8 mouse cellular contexts compared by ENCODE assay signal in the genomic region with DNA sequence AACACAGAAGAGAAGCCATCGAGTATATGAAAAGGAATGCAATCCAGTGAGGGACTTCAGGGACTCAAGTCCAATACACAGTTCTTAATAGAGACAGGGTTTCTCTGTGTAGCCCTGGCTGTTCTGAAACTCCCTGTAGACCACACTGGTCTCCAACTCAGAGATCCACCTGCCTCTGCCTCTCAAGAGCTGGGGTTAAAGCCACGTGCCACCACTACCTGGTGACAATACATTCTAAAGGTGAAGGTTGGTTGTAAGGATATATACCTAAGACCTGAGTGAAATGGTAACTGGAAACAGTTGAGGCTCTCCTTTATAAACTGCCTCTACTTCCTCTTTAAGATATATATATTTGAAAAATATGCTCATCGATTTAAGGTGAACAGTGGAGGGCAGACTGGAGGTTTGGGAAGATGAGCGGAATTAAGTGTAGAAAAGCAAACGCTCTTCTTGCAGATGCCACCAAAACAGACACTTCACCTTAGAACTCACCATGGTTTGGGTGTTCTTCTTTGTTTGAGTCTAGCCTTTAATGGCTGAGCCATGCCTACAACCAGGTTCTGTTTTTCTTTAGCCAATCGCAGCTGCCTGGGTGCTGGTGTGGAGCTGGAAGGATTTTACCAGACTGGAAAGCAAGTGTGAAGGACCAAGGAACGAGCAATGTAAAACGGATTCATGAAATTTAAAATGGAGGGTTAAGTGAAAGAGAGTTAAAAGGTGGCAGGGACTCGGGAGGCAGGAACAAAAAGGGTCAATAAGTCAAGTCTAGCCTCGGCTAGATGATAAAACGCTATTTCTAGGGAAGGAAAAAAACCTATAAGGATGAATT. TPM values are rescaled to one million over a fixed set of nuclear protein-coding genes. Genes with fewer than 3 reads are reported as not detected.
DNase-seq lines count a peak whose midpoint lies in the region; ATAC-seq and TF ChIP-seq lines count a peak whose summit lies in the region.

No protein-coding gene starts in this region.

- WGBS in heart, adult 2 months: 40% methylated on average over 11 of the region's 11 CpGs
- WGBS in embryonic facial prominence, embryonic 13.5 days: 43% methylated on average over 11 of the region's 11 CpGs
- 36% methylated on average over 11 of the region's 11 CpGs for WGBS in intestine, embryonic 16.5 days
- WGBS in neural tube, embryonic 11.5 days: 52% methylated on average over 11 of the region's 11 CpGs

- H3K36me3 ChIP-seq in heart, adult 2 months (ENCODE audit: control insufficient read depth, insufficient read depth, low read length): peaks cover 4% of the 10 kb centered on the region
- peaks cover 27% of the 10 kb centered on the region for H3K36me3 ChIP-seq in embryonic facial prominence, embryonic 13.5 days
- H3K36me3 ChIP-seq in intestine, embryonic 16.5 days (ENCODE audit: control insufficient read depth, insufficient read depth, low read length): peaks cover 4% of the 10 kb centered on the region; the same call in 1 of the 2 replicates
- peaks cover 5% of the 10 kb centered on the region; the same call in 1 of the 2 replicates for H3K36me3 ChIP-seq in neural tube, embryonic 11.5 days (ENCODE audit: control insufficient read depth, insufficient read depth, low read length)

- H3K4me2 ChIP-seq in embryonic facial prominence, embryonic 13.5 days: peak overlapping the region; percentile 63
- peak overlapping the region; percentile 51 for H3K4me2 ChIP-seq in intestine, embryonic 16.5 days (ENCODE audit: low read depth, low read length)
- peak overlapping the region; percentile 53 for H3K4me2 ChIP-seq in neural tube, embryonic 11.5 days (ENCODE audit: low read depth)

- H3K79me2 ChIP-seq in heart, adult 2 months (replicated peaks; ENCODE audit: control insufficient read depth, insufficient read depth, low read length): no peaks in the 10 kb centered on the region

- H3K4me1 ChIP-seq in heart, adult 2 months (ENCODE audit: control insufficient read depth, insufficient read depth, low read length): peaks cover 6% of the 10 kb centered on the region
- peaks cover 27% of the 10 kb centered on the region for H3K4me1 ChIP-seq in embryonic facial prominence, embryonic 13.5 days
- peaks cover 21% of the 10 kb centered on the region; the same call in 1 of the 2 replicates for H3K4me1 ChIP-seq in intestine, embryonic 16.5 days (ENCODE audit: control insufficient read depth, insufficient read depth, low read length)
- peaks cover 7% of the 10 kb centered on the region; the same call in 1 of the 2 replicates for H3K4me1 ChIP-seq in neural tube, embryonic 11.5 days (ENCODE audit: control insufficient read depth, insufficient read depth, low read length)

- intact Hi-C loops in heart, adult 2 months (cut with DNase I): loop anchor here (5.0 to 10.0 kb wide), 2 partner anchors 314 to 533 kb away; partner anchors contain the start of genes Brms1l and Gm20403

- peak overlapping the region; percentile 98 for H3K27ac ChIP-seq in heart, adult 2 months
- peak overlapping the region; percentile 94 for H3K27ac ChIP-seq in embryonic facial prominence, embryonic 13.5 days
- peak overlapping the region; percentile 93 for H3K27ac ChIP-seq in intestine, embryonic 16.5 days (ENCODE audit: low read length)
- peak overlapping the region; percentile 74; the same call in 1 of the 2 replicates for H3K27ac ChIP-seq in neural tube, embryonic 11.5 days (ENCODE audit: low read depth, low read length)

- no peak for TF ChIP-seq POLR2A in heart, adult 2 months (IDR thresholded peaks at IDR 0.05; ENCODE audit: insufficient read depth, low read depth, low read length)

- no peak for ATAC-seq in embryonic facial prominence, embryonic 13.5 days (ENCODE audit: insufficient number of reproducible peaks, insufficient read depth, low FRiP score, low TSS enrichment, low read depth)
- 0 out of 2 replicates have a peak, but pooled peaks have one; percentile 2 for ATAC-seq in intestine, embryonic 16.5 days
- ATAC-seq in neural tube, embryonic 11.5 days (ENCODE audit: insufficient read depth, low FRiP score, low TSS enrichment): no peak

- no peak for TF ChIP-seq EP300 in heart, adult 2 months (IDR thresholded peaks at IDR 0.05; ENCODE audit: insufficient read depth, low read depth, low read length)

- no peak for DNase-seq in heart, adult 2 months
- DNase-seq in heart, adult 9 months (ENCODE audit: low spot score in 2 of 2): no peak
- DNase-seq in CD4-positive helper T cell, adult 2 months (ENCODE audit: low read depth, low spot score): peak; percentile 17
- no peak for DNase-seq in neural tube, embryonic 11.5 days (ENCODE audit: low spot score)
- DNase-seq in right cerebral cortex, postnatal 4 days: no peak
- no peak for DNase-seq in cerebellum, adult 11 months

- TF ChIP-seq CTCF in heart, adult 2 months (IDR thresholded peaks at IDR 0.05): no peak

- H3K4me3 ChIP-seq in heart, adult 2 months: peak overlapping the region; percentile 73
- H3K4me3 ChIP-seq in embryonic facial prominence, embryonic 13.5 days: peak overlapping the region; percentile 53
- H3K4me3 ChIP-seq in intestine, embryonic 16.5 days (ENCODE audit: low read length): peak overlapping the region; percentile 64
- H3K4me3 ChIP-seq in neural tube, embryonic 11.5 days (ENCODE audit: low read depth, low read length): peak overlapping the region; percentile 57

- no peak overlapping the region; the same call in 1 of the 2 replicates for H3K9ac ChIP-seq in heart, adult 2 months (ENCODE audit: low read depth, low read length)
- H3K9ac ChIP-seq in embryonic facial prominence, embryonic 13.5 days: peak overlapping the region; percentile 81
- peak overlapping the region; percentile 74 for H3K9ac ChIP-seq in intestine, embryonic 16.5 days (ENCODE audit: low read depth, low read length)
- peak overlapping the region; percentile 83 for H3K9ac ChIP-seq in neural tube, embryonic 11.5 days (ENCODE audit: low read length)

- no peaks in the 10 kb centered on the region for H3K27me3 ChIP-seq in heart, adult 2 months (ENCODE audit: control insufficient read depth, insufficient read depth, low read length)
- no peaks in the 10 kb centered on the region for H3K27me3 ChIP-seq in embryonic facial prominence, embryonic 13.5 days
- H3K27me3 ChIP-seq in intestine, embryonic 16.5 days (replicated peaks; ENCODE audit: control insufficient read depth, insufficient read depth, low read length): no peaks in the 10 kb centered on the region
- no peaks in the 10 kb centered on the region for H3K27me3 ChIP-seq in neural tube, embryonic 11.5 days (ENCODE audit: control insufficient read depth, insufficient read depth, low read length)

- H3K9me3 ChIP-seq in embryonic facial prominence, embryonic 13.5 days: peaks cover 3% of the 10 kb centered on the region; the same call in 1 of the 2 replicates
- H3K9me3 ChIP-seq in intestine, embryonic 16.5 days (ENCODE audit: control insufficient read depth, low read length): no peaks in the 10 kb centered on the region
- H3K9me3 ChIP-seq in neural tube, embryonic 11.5 days (ENCODE audit: control insufficient read depth, low read length): no peaks in the 10 kb centered on the region

RNA-seq across cellular contexts. Expression of gene Ppp2r3c, which starts 1.1 kb away (rescaled TPM):
- total RNA-seq in heart, adult 2 months (2021): 10 to 100 TPM in 1 of 2 experiments, 1 to 10 TPM in 1; 8.0 to 11.8 TPM
- 2.5 and 4.4 TPM in 2 replicates for polyA plus RNA-seq in heart, adult 2 months (2012; rRNA removed)
- polyA plus RNA-seq in embryonic facial prominence, embryonic 13.5 days (2015; fragmentation: Nextera tagmentation; extraction: Ambion mirVana): 16.8 and 18.8 TPM in 2 replicates
- 9.6 and 10.2 TPM in 2 replicates for polyA plus RNA-seq in intestine, embryonic 16.5 days (2015; fragmentation: Nextera tagmentation; extraction: Ambion mirVana)
- polyA plus RNA-seq in neural tube, embryonic 11.5 days (2014; fragmentation: Nextera tagmentation; extraction: Ambion mirVana): 31.4 TPM in 2 replicates

RNA-seq across cellular contexts. Expression of gene 1110008L16Rik, which starts 2.3 kb away (rescaled TPM):
- total RNA-seq in heart, adult 2 months (2021): 10 to 100 TPM in 1 of 2 experiments, 1 to 10 TPM in 1; 9.8 to 11.4 TPM
- 4.0 and 8.5 TPM in 2 replicates for polyA plus RNA-seq in heart, adult 2 months (2012; rRNA removed)
- polyA plus RNA-seq in embryonic facial prominence, embryonic 13.5 days (2015; fragmentation: Nextera tagmentation; extraction: Ambion mirVana): 13.0 and 15.5 TPM in 2 replicates
- 16.7 and 18.5 TPM in 2 replicates for polyA plus RNA-seq in intestine, embryonic 16.5 days (2015; fragmentation: Nextera tagmentation; extraction: Ambion mirVana)
- polyA plus RNA-seq in neural tube, embryonic 11.5 days (2014; fragmentation: Nextera tagmentation; extraction: Ambion mirVana): 12.2 and 17.3 TPM in 2 replicates
